Mouse (Mus musculus) heart, embryonic 10.5 days (tissue): ENCODE results near the gene Slc41a2. TPM values are rescaled to one million over a fixed set of nuclear protein-coding genes. Genes with fewer than 3 reads are reported as not detected.

Experiments used
- DNase-seq: peaks from one replicate; pipeline ENCODE4 v3.0.0-alpha.2; 2017; ENCODE audit warnings: low spot score
- H3K27ac ChIP-seq: fragments of 300-500 bp; sonication (generic); 2 replicates; pipeline ENCODE4 v1.5.1; 2016; ENCODE audit warnings: mild to moderate bottlenecking
- H3K27me3 ChIP-seq: fragments of 300-500 bp; sonication (generic); 2 replicates; pipeline ENCODE4 v1.6.1; 2016; ENCODE audit warnings: mild to moderate bottlenecking; ENCODE audit not compliant: poor library complexity, insufficient read depth, severe bottlenecking
- H3K36me3 ChIP-seq: fragments of 300-500 bp; sonication (generic); 2 replicates; pipeline ENCODE4 v1.6.1; 2016; ENCODE audit warnings: mild to moderate bottlenecking, moderate library complexity
- H3K4me1 ChIP-seq: fragments of 300-500 bp; sonication (generic); 2 replicates; pipeline ENCODE4 v1.6.1; 2016; ENCODE audit warnings: mild to moderate bottlenecking
- H3K4me3 ChIP-seq: fragments of 300-500 bp; sonication (generic); 2 replicates; pipeline ENCODE4 v1.5.1; 2016; ENCODE audit warnings: mild to moderate bottlenecking, moderate library complexity
- H3K9me3 ChIP-seq: fragments of 300-500 bp; sonication (generic); 2 replicates; pipeline ENCODE4 v1.6.1; 2016; ENCODE audit warnings: mild to moderate bottlenecking, moderate library complexity
- WGBS: fragments of 180-500 bp; shearing (Covaris S2); methylation state at CpG from one replicate; pipeline ENCODE4 v1.1.7; 2016; 5-methylcytosine and 5-hydroxymethylcytosine counted together
- polyA plus RNA-seq: library from polyadenylated mRNA; unstranded; fragments of >200 nt; fragmentation: Nextera tagmentation; extraction: Ambion mirVana; gene quantifications from 2 replicates; pipeline ENCODE4 v1.2.1, GENCODE M21; 2016

Slc41a2 gene
- polyA plus RNA-seq, 1 experiment from 2014 or later: 0.15 TPM

DNA sequence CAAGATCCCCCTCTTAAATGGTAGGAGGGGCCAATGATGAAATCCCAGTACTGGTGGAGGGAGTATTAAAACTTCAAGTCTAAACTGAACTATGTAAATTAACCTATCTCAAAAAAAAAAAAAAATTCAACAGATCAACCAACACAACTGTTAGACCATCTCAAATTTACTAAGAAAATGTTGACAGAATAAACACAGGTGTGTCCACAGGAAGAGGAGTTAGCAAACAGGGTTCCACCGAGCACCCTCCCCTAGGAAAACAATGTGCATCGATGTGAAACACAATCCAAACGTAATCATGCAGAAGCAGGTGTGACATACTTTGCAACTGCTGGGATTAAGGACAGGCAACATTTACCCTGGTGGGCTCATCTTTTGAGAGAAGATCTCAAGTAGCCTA is 12.8 kb downstream of the Slc41a2 start:
- Histone ChIP-seq H3K4me3 (no peak overlapping the region), H3K27me3 (no peaks in the 10 kb centered on the region), H3K4me1 (0 out of 2 replicates have a peak, but pooled peaks cover 2% of the 10 kb centered on the region), H3K9me3 (no peaks in the 10 kb centered on the region), H3K36me3 (no peaks in the 10 kb centered on the region), H3K27ac (no peak overlapping the region)
- DNase-seq: no peak
- WGBS: 79% methylated on average over 3 of the region's 3 CpGs

DNA sequence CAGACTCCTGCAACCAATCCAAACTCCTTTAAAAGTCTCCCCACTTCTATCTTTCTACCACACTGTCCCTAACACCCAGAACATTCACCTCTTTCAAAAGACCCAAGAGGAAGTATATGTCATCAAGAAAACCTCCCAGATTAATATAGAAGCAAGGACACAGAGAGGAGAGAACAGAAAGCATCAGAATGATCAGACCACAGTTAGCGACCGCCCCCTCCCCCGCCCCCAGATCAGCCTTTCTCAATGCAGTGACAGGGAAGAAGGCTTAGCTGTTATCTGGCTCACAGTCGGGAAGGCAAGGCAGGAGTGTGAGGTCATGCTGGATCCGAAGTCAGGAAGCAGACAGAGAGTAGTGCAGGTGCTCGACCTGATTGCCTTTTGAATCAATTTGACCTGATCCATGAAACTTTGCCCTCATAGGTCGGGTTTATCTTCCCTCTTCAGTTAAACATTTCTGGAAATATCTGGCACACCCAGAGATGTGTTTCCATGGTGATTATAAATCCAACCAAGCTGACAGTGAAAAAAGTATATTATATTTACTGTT is 15.1 kb downstream of the Slc41a2 start:
- 0 out of 2 replicates have a peak, but pooled peaks cover 2% of the 10 kb centered on the region for H3K4me1 ChIP-seq
- 35% methylated on average over 7 of the region's 7 CpGs for WGBS

DNA sequence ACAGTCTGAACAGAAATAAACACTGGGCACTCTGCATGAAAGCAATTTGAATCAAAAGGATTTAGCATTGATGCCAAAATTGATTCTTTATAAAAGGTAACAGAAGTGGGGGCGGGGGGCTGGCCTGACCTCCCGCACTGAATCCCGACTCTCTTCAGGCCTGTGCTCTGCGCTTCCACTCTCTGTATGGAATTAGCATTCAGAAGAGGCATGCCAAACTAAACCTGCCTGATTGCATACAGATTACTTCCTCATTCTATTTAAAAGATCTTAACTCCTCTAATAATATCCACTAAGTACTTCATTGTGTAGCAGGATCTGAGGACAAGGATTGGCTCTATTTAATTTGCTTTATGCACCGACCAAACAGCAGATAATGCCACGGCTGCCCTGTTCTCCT is 16.2 kb downstream of the Slc41a2 start:
- 85% methylated on average over 6 of the region's 6 CpGs for WGBS
- no peaks in the 10 kb centered on the region for H3K9me3 ChIP-seq
- no peak overlapping the region for H3K4me3 ChIP-seq
- H3K27ac ChIP-seq: no peak overlapping the region
- H3K27me3 ChIP-seq: no peaks in the 10 kb centered on the region
- H3K36me3 ChIP-seq: no peaks in the 10 kb centered on the region
- no peak for DNase-seq
- H3K4me1 ChIP-seq: 0 out of 2 replicates have a peak, but pooled peaks cover 2% of the 10 kb centered on the region

More for the DNA sequence above, 15.1 kb downstream of the Slc41a2 start:
- no peaks in the 10 kb centered on the region for H3K36me3 ChIP-seq
- DNase-seq: no peak
- H3K27ac ChIP-seq: no peak overlapping the region
- H3K9me3 ChIP-seq: no peaks in the 10 kb centered on the region
- H3K4me3 ChIP-seq: no peak overlapping the region
- H3K27me3 ChIP-seq: no peaks in the 10 kb centered on the region

DNA sequence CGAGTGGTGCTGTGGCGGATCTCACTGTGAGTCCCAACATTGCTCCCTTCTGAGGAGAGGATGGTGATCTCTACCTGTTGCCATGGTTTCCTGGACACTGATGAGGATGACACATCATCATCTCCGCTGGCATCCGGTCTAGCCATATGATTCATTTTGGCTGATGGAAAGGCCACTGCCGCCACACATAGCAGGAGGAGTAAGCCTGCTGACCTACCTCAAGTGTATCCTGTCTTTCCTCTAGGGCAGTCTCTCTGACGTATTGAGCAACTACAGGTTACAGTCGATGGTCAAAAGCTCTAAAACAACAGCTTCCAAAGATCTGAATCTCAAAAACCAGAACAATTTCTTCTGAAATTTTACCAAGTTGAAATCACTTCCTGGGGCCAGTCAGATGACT is 16.8 kb downstream of the Slc41a2 start:
- H3K9me3 ChIP-seq: no peaks in the 10 kb centered on the region
- H3K27ac ChIP-seq: no peak overlapping the region
- no peak overlapping the region for H3K4me3 ChIP-seq
- 0 out of 2 replicates have a peak, but pooled peaks cover 2% of the 10 kb centered on the region for H3K4me1 ChIP-seq
- H3K27me3 ChIP-seq: no peaks in the 10 kb centered on the region
- no peaks in the 10 kb centered on the region for H3K36me3 ChIP-seq
- 89% methylated on average over 7 of the region's 7 CpGs for WGBS
- no peak for DNase-seq

DNA sequence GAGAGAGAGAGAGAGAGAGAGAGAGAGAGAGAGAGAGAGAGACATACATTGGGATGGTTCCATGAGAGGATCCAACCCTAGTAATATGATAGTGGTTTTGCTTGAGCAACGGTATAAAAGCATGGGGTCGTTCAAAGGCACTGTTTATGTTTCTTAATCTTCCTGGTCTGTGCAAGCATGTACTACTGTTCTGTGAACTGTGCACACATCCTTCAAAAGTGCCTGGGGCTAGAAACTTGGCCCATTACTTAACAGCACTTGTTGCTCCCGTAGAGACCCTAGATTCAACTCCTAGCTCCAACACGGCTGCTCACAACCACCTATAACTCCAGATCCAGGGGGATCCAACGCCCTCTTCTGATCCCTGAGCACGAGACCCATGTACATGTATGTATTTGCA is 17.3 kb downstream of the Slc41a2 start:
- DNase-seq: no peak
- Histone ChIP-seq H3K36me3 (no peaks in the 10 kb centered on the region), H3K4me3 (no peak overlapping the region), H3K27me3 (no peaks in the 10 kb centered on the region), H3K4me1 (0 out of 2 replicates have a peak, but pooled peaks cover 2% of the 10 kb centered on the region), H3K9me3 (no peaks in the 10 kb centered on the region), H3K27ac (no peak overlapping the region)
- 88% methylated on average over 6 of the region's 6 CpGs for WGBS

DNA sequence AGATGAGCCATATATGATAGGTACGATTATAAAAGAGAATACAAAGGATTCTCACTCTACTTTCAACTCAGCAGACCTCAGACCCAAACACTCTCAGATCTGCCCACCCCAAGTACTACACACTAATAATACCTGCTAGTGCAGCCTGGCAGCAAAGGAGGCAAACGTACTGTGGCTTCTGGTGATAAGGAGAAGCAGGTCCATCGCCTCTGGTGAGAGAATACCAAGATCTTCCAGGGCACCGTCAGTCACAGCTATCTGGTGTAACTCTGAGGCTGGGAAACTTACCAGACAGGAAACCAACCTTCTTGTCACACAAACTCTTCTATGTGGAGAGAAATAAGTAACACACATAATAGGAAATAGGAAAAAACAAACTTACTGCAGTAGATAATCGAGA is 24.6 kb downstream of the Slc41a2 start:
- no peak for DNase-seq
- Histone ChIP-seq H3K27me3 (no peaks in the 10 kb centered on the region), H3K36me3 (no peaks in the 10 kb centered on the region), H3K4me1 (no peaks in the 10 kb centered on the region), H3K27ac (no peak overlapping the region), H3K9me3 (no peaks in the 10 kb centered on the region), H3K4me3 (no peak overlapping the region)
- WGBS: 49% methylated on average over 5 of the region's 5 CpGs

DNA sequence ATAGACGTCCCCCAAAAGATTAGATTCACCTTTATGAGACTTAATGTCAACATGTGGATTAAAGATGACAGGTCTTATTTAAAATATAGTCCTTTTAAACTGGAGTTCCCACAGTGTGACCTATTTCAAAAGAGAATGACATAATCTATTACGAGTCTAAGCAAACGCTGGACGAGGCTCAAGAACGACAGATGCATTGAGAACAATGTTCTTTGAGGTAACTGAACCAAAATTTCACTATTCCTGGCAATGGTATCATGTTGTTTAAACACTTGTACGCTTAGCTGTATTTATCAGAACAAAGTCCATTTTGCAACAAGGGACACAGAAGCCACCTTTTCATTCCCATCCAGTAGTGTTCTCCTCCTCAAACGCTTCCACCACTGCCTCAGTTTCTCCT is 27.3 kb downstream of the Slc41a2 start:
- H3K27ac ChIP-seq: no peak overlapping the region
- no peaks in the 10 kb centered on the region for H3K4me1 ChIP-seq
- H3K4me3 ChIP-seq: no peak overlapping the region
- no peak for DNase-seq
- H3K36me3 ChIP-seq: no peaks in the 10 kb centered on the region
- no peaks in the 10 kb centered on the region for H3K9me3 ChIP-seq
- H3K27me3 ChIP-seq: no peaks in the 10 kb centered on the region
- WGBS: 80% methylated on average over 7 of the region's 7 CpGs

DNA sequence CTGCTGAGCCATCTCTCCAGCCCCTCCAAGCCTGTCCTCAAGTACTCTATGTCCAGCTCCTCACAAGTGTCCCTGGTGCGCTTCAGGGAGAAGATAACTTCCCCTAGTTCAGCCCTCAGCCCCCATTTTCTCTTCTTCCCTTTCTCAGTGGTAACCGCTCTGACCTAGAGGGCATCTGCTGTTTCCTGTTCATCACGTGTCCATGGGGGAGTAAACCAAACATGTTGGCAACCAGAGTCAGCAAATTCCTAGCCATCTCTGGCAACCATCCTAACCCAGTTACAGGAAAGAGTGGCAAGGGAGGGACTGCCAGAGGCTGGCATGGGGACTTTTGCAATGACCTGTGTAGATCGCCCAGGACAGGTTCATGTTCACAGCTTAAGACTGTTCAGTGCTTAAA is 36.0 kb downstream of the Slc41a2 start:
- no peaks in the 10 kb centered on the region for H3K36me3 ChIP-seq
- WGBS: 60% methylated on average over 4 of the region's 4 CpGs
- no peaks in the 10 kb centered on the region for H3K9me3 ChIP-seq
- no peak for DNase-seq
- no peaks in the 10 kb centered on the region for H3K4me1 ChIP-seq
- H3K27me3 ChIP-seq: no peaks in the 10 kb centered on the region
- H3K27ac ChIP-seq: no peak overlapping the region
- no peak overlapping the region for H3K4me3 ChIP-seq

DNA sequence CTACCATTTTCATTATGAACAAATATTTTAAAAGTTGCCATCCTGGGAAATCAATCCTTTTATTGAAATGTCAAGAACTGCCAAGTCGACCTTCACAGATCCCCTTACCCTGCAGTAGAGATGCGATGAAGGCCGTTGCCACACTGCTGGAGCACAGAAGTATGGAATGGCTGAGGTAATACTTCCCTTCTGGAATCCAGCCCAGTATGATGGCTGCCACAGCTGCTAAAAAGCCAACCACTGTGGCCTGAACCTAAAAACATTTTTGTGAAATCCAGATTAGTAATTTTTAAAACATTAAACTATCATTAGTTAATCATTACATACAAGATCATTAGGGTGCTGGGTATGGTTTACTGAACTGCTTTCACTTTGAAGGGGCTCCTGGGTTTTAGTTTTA is 36.6 kb downstream of the Slc41a2 start:
- WGBS: 68% methylated on average over 3 of the region's 3 CpGs

DNA sequence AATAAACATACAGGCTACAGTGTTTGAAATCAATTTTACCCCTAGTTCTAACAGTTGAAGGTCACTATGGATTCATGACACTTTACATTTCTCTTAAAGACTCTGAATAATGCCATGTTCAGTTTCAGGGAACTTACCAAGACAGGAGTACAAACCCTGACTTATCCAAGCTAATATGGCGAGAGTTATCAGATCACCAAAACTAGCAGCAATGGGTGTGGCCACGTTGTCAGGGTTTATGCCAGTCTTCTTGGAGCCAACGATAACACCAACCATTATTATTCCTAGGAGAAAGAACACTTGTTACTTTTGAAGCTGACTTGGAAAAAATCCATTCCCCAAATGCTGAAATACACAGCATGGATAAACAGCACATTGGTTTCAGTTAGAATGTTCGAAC is 40.7 kb downstream of the Slc41a2 start:
- peaks cover 4% of the 10 kb centered on the region; the same call in 1 of the 2 replicates for H3K27me3 ChIP-seq
- no peak for DNase-seq
- no peak overlapping the region for H3K27ac ChIP-seq
- H3K36me3 ChIP-seq: no peaks in the 10 kb centered on the region
- no peak overlapping the region for H3K4me3 ChIP-seq
- 72% methylated on average over 4 of the region's 4 CpGs for WGBS
- H3K9me3 ChIP-seq: no peaks in the 10 kb centered on the region
- no peaks in the 10 kb centered on the region for H3K4me1 ChIP-seq

More for the DNA sequence above, 36.6 kb downstream of the Slc41a2 start:
- no peaks in the 10 kb centered on the region for H3K36me3 ChIP-seq
- H3K27me3 ChIP-seq: no peaks in the 10 kb centered on the region
- no peak overlapping the region for H3K4me3 ChIP-seq
- no peak for DNase-seq
- no peaks in the 10 kb centered on the region for H3K9me3 ChIP-seq
- no peak overlapping the region for H3K27ac ChIP-seq
- no peaks in the 10 kb centered on the region for H3K4me1 ChIP-seq

DNA sequence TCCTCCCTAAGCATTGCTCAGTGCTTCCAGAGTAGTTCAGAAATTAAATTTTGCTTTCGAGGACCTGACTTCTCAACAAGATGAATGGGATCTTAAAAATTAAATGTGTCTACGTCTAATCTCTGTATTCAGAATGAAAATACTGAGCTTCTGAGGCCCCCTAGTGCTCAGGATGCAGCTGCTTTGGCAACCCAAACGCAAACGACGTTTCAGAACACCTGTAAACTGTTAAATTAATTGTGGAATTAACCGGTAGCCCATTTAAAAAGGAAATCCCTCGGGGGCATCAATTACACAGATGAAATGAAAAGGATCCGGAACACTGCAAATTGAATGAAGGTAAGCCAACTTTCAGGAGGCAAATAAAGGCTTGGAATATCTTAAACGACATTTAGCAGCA is 42.9 kb downstream of the Slc41a2 start:
- no peak for DNase-seq
- Histone ChIP-seq H3K27ac (no peak overlapping the region), H3K4me1 (no peaks in the 10 kb centered on the region), H3K27me3 (peaks cover 4% of the 10 kb centered on the region; the same call in 1 of the 2 replicates), H3K4me3 (no peak overlapping the region), H3K9me3 (no peaks in the 10 kb centered on the region), H3K36me3 (no peaks in the 10 kb centered on the region)
- 63% methylated on average over 9 of the region's 9 CpGs for WGBS

DNA sequence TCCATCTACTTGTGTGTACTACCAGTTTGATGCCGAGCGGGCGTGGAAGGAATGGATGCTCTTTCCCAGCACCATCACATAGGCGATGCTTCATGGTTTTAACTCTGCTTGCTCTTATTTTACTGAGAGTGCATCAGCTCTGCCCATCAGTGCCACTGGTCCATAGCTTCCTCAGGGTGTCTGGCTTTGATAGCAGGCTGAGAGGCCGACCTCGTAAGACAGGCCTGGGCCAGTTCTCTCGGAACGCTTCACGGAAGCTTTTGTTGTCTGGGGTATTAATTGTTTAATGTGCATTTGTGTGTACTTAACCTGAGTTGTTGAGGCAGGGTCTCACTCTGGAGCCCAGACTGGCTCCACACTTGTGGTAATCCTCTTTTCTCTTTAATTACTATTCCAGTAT is 44.3 kb downstream of the Slc41a2 start:
- H3K9me3 ChIP-seq: no peaks in the 10 kb centered on the region
- H3K27ac ChIP-seq: no peak overlapping the region
- peaks cover 4% of the 10 kb centered on the region; the same call in 1 of the 2 replicates for H3K27me3 ChIP-seq
- 90% methylated on average over 9 of the region's 9 CpGs for WGBS
- H3K36me3 ChIP-seq: no peaks in the 10 kb centered on the region
- H3K4me1 ChIP-seq: no peaks in the 10 kb centered on the region
- no peak overlapping the region for H3K4me3 ChIP-seq
- no peak for DNase-seq

DNA sequence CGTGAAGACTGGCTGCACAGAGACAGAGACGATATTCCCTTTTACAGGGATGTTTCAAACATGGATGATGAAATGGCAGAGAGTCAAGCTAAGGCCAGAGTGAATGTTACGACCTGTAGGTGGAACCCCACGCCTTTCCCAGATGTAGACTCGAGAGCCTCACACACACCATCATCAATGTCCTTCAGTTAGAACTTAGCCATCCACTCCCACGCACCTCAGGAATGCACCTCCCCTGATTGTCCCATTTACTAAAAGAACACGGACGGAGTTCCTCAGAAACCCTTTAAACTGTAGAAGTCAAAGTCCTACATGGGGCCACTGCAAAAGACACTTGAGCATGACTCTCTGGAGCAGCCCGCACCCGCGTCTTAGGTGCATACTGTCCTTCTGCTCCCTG is 46.0 kb downstream of the Slc41a2 start:
- WGBS: 84% methylated on average over 11 of the region's 11 CpGs
- DNase-seq: no peak
- peaks cover 4% of the 10 kb centered on the region; the same call in 1 of the 2 replicates for H3K27me3 ChIP-seq

DNA sequence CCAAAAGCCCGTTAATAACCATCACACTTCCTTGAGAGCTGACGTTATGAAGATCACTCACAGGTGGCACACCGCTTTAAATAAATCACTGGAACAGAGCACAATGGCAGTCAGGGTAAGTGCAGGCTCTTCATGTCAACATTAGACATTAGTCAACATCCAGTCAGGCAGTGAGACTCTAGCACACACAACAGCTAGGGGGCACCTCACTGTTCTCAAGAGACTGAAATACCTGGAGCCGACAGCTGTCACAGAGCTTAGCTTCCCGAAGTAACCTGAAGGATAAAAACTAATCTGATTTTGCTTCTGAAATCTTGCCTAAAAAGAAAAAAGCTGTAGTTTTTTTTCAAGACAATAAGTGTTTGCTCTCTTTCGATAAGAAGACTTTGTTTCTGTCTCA is 49.9 kb downstream of the Slc41a2 start:
- no peak for DNase-seq
- H3K4me1 ChIP-seq: no peaks in the 10 kb centered on the region
- WGBS: 72% methylated on average over 6 of the region's 6 CpGs
- no peak overlapping the region for H3K27ac ChIP-seq
- H3K36me3 ChIP-seq: no peaks in the 10 kb centered on the region
- no peaks in the 10 kb centered on the region for H3K9me3 ChIP-seq
- H3K27me3 ChIP-seq: no peaks in the 10 kb centered on the region; the same call in 1 of the 2 replicates
- no peak overlapping the region for H3K4me3 ChIP-seq

More for the DNA sequence above, 46.0 kb downstream of the Slc41a2 start:
- H3K9me3 ChIP-seq: no peaks in the 10 kb centered on the region
- H3K27ac ChIP-seq: no peak overlapping the region
- no peaks in the 10 kb centered on the region for H3K36me3 ChIP-seq
- H3K4me1 ChIP-seq: no peaks in the 10 kb centered on the region
- H3K4me3 ChIP-seq: no peak overlapping the region
